Mouse (Mus musculus) heart, embryonic 16.5 days (tissue): Measurements from ENCODE around the gene Fam160b1. TPM values are rescaled to one million over a fixed set of nuclear protein-coding genes. Genes with fewer than 3 reads are reported as not detected.
A peak's percentile ranks its signal among the peaks of the same experiment; 100 is the strongest.

ENCODE experiments used
- ATAC-seq: fragments of 200-750 bp; cut with Nextera tagmentation; replicated peaks from 2 replicates; pipeline ENCODE4 v1.8.0; 2017; ENCODE audit warnings: moderate number of reproducible peaks; ENCODE audit not compliant: insufficient read depth, low FRiP score; ENCODE audit errors: extremely low read depth
- H3K27ac ChIP-seq: fragments of 300-500 bp; sonication (generic); 2 replicates; pipeline ENCODE4 v1.5.1; 2014; ENCODE audit warnings: mild to moderate bottlenecking, low read length, control low read depth, moderate library complexity
- H3K27me3 ChIP-seq: fragments of 300-500 bp; sonication (generic); 2 replicates; pipeline ENCODE4 v1.6.1; 2014; ENCODE audit warnings: low read length, mixed read lengths; ENCODE audit not compliant: control insufficient read depth, insufficient read depth
- H3K36me3 ChIP-seq: fragments of 300-500 bp; sonication (generic); 2 replicates; pipeline ENCODE4 v1.6.1; 2014; ENCODE audit not compliant: control insufficient read depth, insufficient read depth
- H3K4me1 ChIP-seq: fragments of 300-500 bp; sonication (generic); 2 replicates; pipeline ENCODE4 v1.6.1; 2014; ENCODE audit warnings: low read length, mixed read lengths; ENCODE audit not compliant: control insufficient read depth, insufficient read depth
- H3K4me2 ChIP-seq: fragments of 300-500 bp; sonication (generic); 2 replicates; pipeline ENCODE4 v1.6.1; 2014; ENCODE audit warnings: low read depth, mild to moderate bottlenecking, control low read depth, low read length
- H3K4me3 ChIP-seq: fragments of 300-500 bp; sonication (generic); 2 replicates; pipeline ENCODE4 v1.5.1; 2014; ENCODE audit warnings: mild to moderate bottlenecking, control low read depth, low read length
- H3K9ac ChIP-seq: fragments of 300-500 bp; sonication (generic); 2 replicates; pipeline ENCODE4 v1.6.1; 2014; ENCODE audit warnings: low read length, control low read depth
- H3K9me3 ChIP-seq: fragments of 300-500 bp; sonication (generic); replicated peaks from 2 replicates; pipeline ENCODE4 v1.6.1; 2016; ENCODE audit warnings: low read length; ENCODE audit not compliant: control insufficient read depth
- WGBS: fragments of 180-500 bp; shearing (Covaris S2); extraction: QIAGEN DNeasy Blood & Tissue Kit; methylation state at CpG from one replicate; pipeline ENCODE4 v1.1.7; 2014; 5-methylcytosine and 5-hydroxymethylcytosine counted together
- polyA plus RNA-seq: library from polyadenylated mRNA; unstranded; fragments of >200 nt; fragmentation: Nextera tagmentation; extraction: Ambion mirVana; gene quantifications from 2 replicates; pipeline ENCODE4 v1.2.1, GENCODE M21; 2015

The Fam160b1 gene
- polyA plus RNA-seq, result 10.0 and 10.8 TPM in 2 replicates

GRCm38 (mm10) chr19:57360341-57361130 lies at the start of gene Fam160b1:
Gene Fam160b1, plus strand, starts transcription at chr19:57360680.
- peak within 1 kb of the TSS; percentile 99 for H3K9ac ChIP-seq
- H3K9me3 ChIP-seq, result no peaks in the 10 kb centered on the region
- peak within 1 kb of the TSS; percentile 90 for H3K4me3 ChIP-seq
- WGBS, result under 1% methylated on average over 69 of the region's 70 CpGs
- H3K27ac ChIP-seq, result peak within 1 kb of the TSS; percentile 98
- H3K4me1 ChIP-seq, result peaks cover 56% of the 10 kb centered on the region
- no peaks in the 10 kb centered on the region for H3K27me3 ChIP-seq
- H3K36me3 ChIP-seq, result no peaks in the 10 kb centered on the region
- H3K4me2 ChIP-seq, result peak within 1 kb of the TSS; percentile 77
- peak; percentile 87 for ATAC-seq

- ATAC-seq, result no peak
- H3K27ac ChIP-seq, result no peak overlapping the region
- no peak overlapping the region; the same call in 1 of the 2 replicates for H3K4me2 ChIP-seq
- H3K9me3 ChIP-seq, result no peaks in the 10 kb centered on the region
- H3K27me3 ChIP-seq, result no peaks in the 10 kb centered on the region; the same call in 1 of the 2 replicates
- no peak overlapping the region for H3K9ac ChIP-seq
- WGBS, result 80% methylated on average over 10 of the region's 10 CpGs
- H3K4me1 ChIP-seq, result peaks cover 4% of the 10 kb centered on the region
- no peaks in the 10 kb centered on the region for H3K36me3 ChIP-seq
- no peak overlapping the region for H3K4me3 ChIP-seq
These were observed 47.3 kb upstream of the Fam160b1 start for GRCm38 (mm10) chr19:57313226-57313625.

GRCm38 (mm10) chr19:57313891-57314345 lies 46.6 kb upstream of the Fam160b1 start:
- Histone ChIP-seq H3K9me3 (no peaks in the 10 kb centered on the region), H3K4me2 (peak overlapping the region; percentile 69), H3K9ac (peak overlapping the region; percentile 84), H3K4me3 (peak overlapping the region; percentile 64), H3K4me1 (peaks cover 4% of the 10 kb centered on the region), H3K27me3 (no peaks in the 10 kb centered on the region; the same call in 1 of the 2 replicates), H3K27ac (peak overlapping the region; percentile 80), H3K36me3 (no peaks in the 10 kb centered on the region)
- ATAC-seq, result no peak
- WGBS, result 79% methylated on average over 3 of the region's 3 CpGs

GRCm38 (mm10) chr19:57314346-57315012 lies 46.0 kb upstream of the Fam160b1 start, which contains the start of gene Ablim1:
Gene Ablim1, minus strand, starts transcription at chr19:57314919.
- H3K27ac ChIP-seq, result peak within 1 kb of the TSS; percentile 80
- no peaks in the 10 kb centered on the region for H3K9me3 ChIP-seq
- H3K4me3 ChIP-seq, result peak within 1 kb of the TSS; percentile 64
- under 1% methylated on average over 51 of the region's 52 CpGs for WGBS
- H3K27me3 ChIP-seq, result no peaks in the 10 kb centered on the region; the same call in 1 of the 2 replicates
- peak; percentile 86 for ATAC-seq
- H3K4me1 ChIP-seq, result peaks cover 4% of the 10 kb centered on the region
- peak within 1 kb of the TSS; percentile 69 for H3K4me2 ChIP-seq
- H3K9ac ChIP-seq, result peak within 1 kb of the TSS; percentile 84
- H3K36me3 ChIP-seq, result no peaks in the 10 kb centered on the region

GRCm38 (mm10) chr19:57315013-57315565 lies 45.4 kb upstream of the Fam160b1 start:
- H3K27ac ChIP-seq, result peak overlapping the region; percentile 80
- ATAC-seq, result no peak
- 33% methylated on average over 11 of the region's 11 CpGs for WGBS

GRCm38 (mm10) chr19:57316597-57316996 lies 43.9 kb upstream of the Fam160b1 start:
- H3K9me3 ChIP-seq, result no peaks in the 10 kb centered on the region; the same call in 1 of the 2 replicates
- H3K27ac ChIP-seq, result no peak overlapping the region
- 72% methylated on average over 3 of the region's 3 CpGs for WGBS
- peaks cover 4% of the 10 kb centered on the region for H3K4me1 ChIP-seq
- no peaks in the 10 kb centered on the region for H3K36me3 ChIP-seq
- H3K9ac ChIP-seq, result no peak overlapping the region
- no peak overlapping the region for H3K4me2 ChIP-seq
- no peak for ATAC-seq
- no peaks in the 10 kb centered on the region; the same call in 1 of the 2 replicates for H3K27me3 ChIP-seq
- H3K4me3 ChIP-seq, result no peak overlapping the region

More at GRCm38 (mm10) chr19:57315013-57315565, 45.4 kb upstream of the Fam160b1 start:
- Histone ChIP-seq H3K4me3 (peak overlapping the region; percentile 64), H3K9ac (peak overlapping the region; percentile 84), H3K4me2 (peak overlapping the region; percentile 69), H3K36me3 (no peaks in the 10 kb centered on the region), H3K4me1 (peaks cover 4% of the 10 kb centered on the region), H3K9me3 (no peaks in the 10 kb centered on the region; the same call in 1 of the 2 replicates), H3K27me3 (no peaks in the 10 kb centered on the region; the same call in 1 of the 2 replicates)

- ATAC-seq, result no peak
- H3K4me3 ChIP-seq, result no peak overlapping the region
These were observed 39.7 kb upstream of the Fam160b1 start for GRCm38 (mm10) chr19:57320656-57321382.

GRCm38 (mm10) chr19:57321839-57322238 lies 38.6 kb upstream of the Fam160b1 start:
- no peak for ATAC-seq
- no peak overlapping the region for H3K4me2 ChIP-seq
- H3K27ac ChIP-seq, result no peak overlapping the region
- no peaks in the 10 kb centered on the region; the same call in 1 of the 2 replicates for H3K9me3 ChIP-seq
- H3K27me3 ChIP-seq, result no peaks in the 10 kb centered on the region
- no peak overlapping the region for H3K4me3 ChIP-seq
- no peaks in the 10 kb centered on the region for H3K36me3 ChIP-seq
- H3K9ac ChIP-seq, result no peak overlapping the region
- no peaks in the 10 kb centered on the region for H3K4me1 ChIP-seq
- 79% methylated on average over 3 of the region's 3 CpGs for whole genome bisulfite sequencing

More at GRCm38 (mm10) chr19:57320656-57321382, 39.7 kb upstream of the Fam160b1 start:
- Histone ChIP-seq H3K4me1 (no peaks in the 10 kb centered on the region), H3K9me3 (no peaks in the 10 kb centered on the region; the same call in 1 of the 2 replicates), H3K4me2 (no peak overlapping the region), H3K36me3 (no peaks in the 10 kb centered on the region), H3K27ac (no peak overlapping the region), H3K27me3 (no peaks in the 10 kb centered on the region; the same call in 1 of the 2 replicates), H3K9ac (no peak overlapping the region)
- 75% methylated on average over 9 of the region's 9 CpGs for WGBS
